Mouse (Mus musculus) intestine, embryonic 16.5 days (tissue): Measurements from ENCODE around the gene Ccdc107. TPM values are rescaled to one million over a fixed set of nuclear protein-coding genes. Genes with fewer than 3 reads are reported as not detected.
"Not testable (repeated sequence)": the region's sequence is repeated elsewhere in the genome, so short reads cannot be mapped to it uniquely, and the experiment has no call there.

Experiments used
- ATAC-seq: fragments of 200-750 bp; cut with Nextera tagmentation; 2 replicates; pipeline ENCODE4 v1.8.0; 2017; ENCODE audit warnings: moderate TSS enrichment, moderate library complexity
- H3K27ac ChIP-seq: fragments of 300-500 bp; sonication (generic); 2 replicates; pipeline ENCODE4 v1.5.1; 2014; ENCODE audit warnings: mild to moderate bottlenecking, low read length
- H3K27me3 ChIP-seq: fragments of 300-500 bp; sonication (generic); replicated peaks from 2 replicates; pipeline ENCODE4 v1.6.1; 2014; ENCODE audit warnings: low read length, control low read depth, mixed read lengths; ENCODE audit not compliant: control insufficient read depth, insufficient read depth
- H3K36me3 ChIP-seq: fragments of 300-500 bp; sonication (generic); 2 replicates; pipeline ENCODE4 v1.6.1; 2014; ENCODE audit warnings: low read length, control low read depth; ENCODE audit not compliant: control insufficient read depth, insufficient read depth
- H3K4me1 ChIP-seq: fragments of 300-500 bp; sonication (generic); 2 replicates; pipeline ENCODE4 v1.6.1; 2014; ENCODE audit warnings: low read length, control low read depth, mixed read lengths; ENCODE audit not compliant: control insufficient read depth, insufficient read depth
- H3K4me2 ChIP-seq: fragments of 300-500 bp; sonication (generic); 2 replicates; pipeline ENCODE4 v1.6.1; 2014; ENCODE audit warnings: low read depth, low read length, control low read depth
- H3K4me3 ChIP-seq: fragments of 300-500 bp; sonication (generic); 2 replicates; pipeline ENCODE4 v1.5.1; 2014; ENCODE audit warnings: mild to moderate bottlenecking, low read length
- H3K9ac ChIP-seq: fragments of 300-500 bp; sonication (generic); 2 replicates; pipeline ENCODE4 v1.6.1; 2014; ENCODE audit warnings: low read depth, low read length
- H3K9me3 ChIP-seq: fragments of 300-500 bp; sonication (generic); 2 replicates; pipeline ENCODE4 v1.6.1; 2016; ENCODE audit warnings: low read length, control low read depth; ENCODE audit not compliant: control insufficient read depth
- WGBS: fragments of 180-500 bp; shearing (Covaris S2); extraction: QIAGEN DNeasy Blood & Tissue Kit; methylation state at CpG from one replicate; pipeline ENCODE4 v1.1.7; 2014; 5-methylcytosine and 5-hydroxymethylcytosine counted together
- polyA plus RNA-seq: library from polyadenylated mRNA; unstranded; fragments of >200 nt; fragmentation: Nextera tagmentation; extraction: Ambion mirVana; gene quantifications from 2 replicates; pipeline ENCODE4 v1.2.1, GENCODE M21; 2015

The Ccdc107 gene
- polyA plus RNA-seq, 1 experiment from 2014 or later, result 102 TPM

GRCm38 (mm10) chr4:43480985-43481384 lies 11.7 kb upstream of the Ccdc107 start:
- H3K27me3 ChIP-seq, result no peaks in the 10 kb centered on the region
- no peaks in the 10 kb centered on the region for H3K9me3 ChIP-seq
- ATAC-seq, result peak; percentile 87
- H3K4me3 ChIP-seq, result no peak overlapping the region
- no peak overlapping the region for H3K9ac ChIP-seq
- H3K4me2 ChIP-seq, result no peak overlapping the region
- peak overlapping the region; percentile 50 for H3K27ac ChIP-seq
- 72% methylated on average over 5 of the region's 5 CpGs for WGBS
- H3K4me1 ChIP-seq, result 0 out of 2 replicates have a peak, but pooled peaks cover 5% of the 10 kb centered on the region
- no peaks in the 10 kb centered on the region for H3K36me3 ChIP-seq

GRCm38 (mm10) chr4:43481894-43482456 lies 10.7 kb upstream of the Ccdc107 start:
- H3K9me3 ChIP-seq, result no peaks in the 10 kb centered on the region
- ATAC-seq, result no peak
- no peaks in the 10 kb centered on the region for H3K36me3 ChIP-seq
- H3K4me3 ChIP-seq, result no peak overlapping the region
- 0 out of 2 replicates have a peak, but pooled peaks cover 5% of the 10 kb centered on the region for H3K4me1 ChIP-seq
- no peak overlapping the region for H3K4me2 ChIP-seq
- peak overlapping the region; percentile 31; the same call in 1 of the 2 replicates for H3K9ac ChIP-seq
- H3K27me3 ChIP-seq, result no peaks in the 10 kb centered on the region
- WGBS, result 65% methylated on average over 7 of the region's 7 CpGs
- no peak overlapping the region for H3K27ac ChIP-seq

GRCm38 (mm10) chr4:43482591-43482990 lies 10.1 kb upstream of the Ccdc107 start:
- Histone ChIP-seq H3K9me3 (no peaks in the 10 kb centered on the region), H3K27me3 (no peaks in the 10 kb centered on the region), H3K4me3 (no peak overlapping the region), H3K27ac (no peak overlapping the region), H3K36me3 (no peaks in the 10 kb centered on the region), H3K4me2 (no peak overlapping the region), H3K4me1 (0 out of 2 replicates have a peak, but pooled peaks cover 5% of the 10 kb centered on the region), H3K9ac (peak overlapping the region; percentile 31; the same call in 1 of the 2 replicates)
- no peak for ATAC-seq
- 66% methylated on average over 10 of the region's 10 CpGs for WGBS

- no peaks in the 10 kb centered on the region for H3K36me3 ChIP-seq
- H3K9ac ChIP-seq, result peak within 1 kb of the TSS; percentile 31; the same call in 1 of the 2 replicates
- H3K4me3 ChIP-seq, result no peak within 1 kb of the TSS
- 62% methylated on average over 12 of the region's 12 CpGs for WGBS
- H3K27me3 ChIP-seq, result no peaks in the 10 kb centered on the region
- no peak for ATAC-seq
- no peak within 1 kb of the TSS for H3K4me2 ChIP-seq
- 0 out of 2 replicates have a peak, but pooled peaks cover 5% of the 10 kb centered on the region for H3K4me1 ChIP-seq
- H3K9me3 ChIP-seq, result no peaks in the 10 kb centered on the region
- no peak within 1 kb of the TSS for H3K27ac ChIP-seq
These were observed 9.1 kb upstream of the Ccdc107 start, which contains the start of gene Sit1 for GRCm38 (mm10) chr4:43483535-43484091. TSS of gene Sit1 (minus strand) at chr4:43483734.

- H3K9ac ChIP-seq, H3K27me3 ChIP-seq, H3K27ac ChIP-seq, H3K4me3 ChIP-seq, H3K36me3 ChIP-seq, ATAC-seq, H3K4me2 ChIP-seq, H3K9me3 ChIP-seq: not testable (repeated sequence)
- 90% methylated on average over 5 of the region's 5 CpGs for WGBS
- H3K4me1 ChIP-seq, result peaks cover 10% of the 10 kb centered on the region; the same call in 1 of the 2 replicates
These were observed 7.0 kb upstream of the Ccdc107 start for GRCm38 (mm10) chr4:43485666-43486065.

- Histone ChIP-seq H3K36me3 (no peaks in the 10 kb centered on the region), H3K4me2 (no peak overlapping the region), H3K27me3 (no peaks in the 10 kb centered on the region), H3K4me3 (no peak overlapping the region), H3K9me3 (no peaks in the 10 kb centered on the region), H3K27ac (no peak overlapping the region), H3K9ac (no peak overlapping the region), H3K4me1 (peaks cover 9% of the 10 kb centered on the region)
- 94% methylated on average over 3 of the region's 3 CpGs for WGBS
- ATAC-seq, result no peak
These were observed 3.1 kb upstream of the Ccdc107 start for GRCm38 (mm10) chr4:43489611-43490010.

- H3K4me1 ChIP-seq, result peaks cover 9% of the 10 kb centered on the region
- no peaks in the 10 kb centered on the region for H3K9me3 ChIP-seq
- H3K27ac ChIP-seq, result no peak overlapping the region
- WGBS, result 65% methylated on average over 5 of the region's 5 CpGs
- H3K9ac ChIP-seq, result no peak overlapping the region
- no peak overlapping the region for H3K4me2 ChIP-seq
- peak; percentile 20; the same call in 1 of the 2 replicates for ATAC-seq
- H3K4me3 ChIP-seq, result no peak overlapping the region
- H3K27me3 ChIP-seq, result no peaks in the 10 kb centered on the region
- no peaks in the 10 kb centered on the region for H3K36me3 ChIP-seq
These were observed 1.9 kb upstream of the Ccdc107 start for GRCm38 (mm10) chr4:43490801-43491200.

GRCm38 (mm10) chr4:43492101-43492820 lies 439 bp upstream of the Ccdc107 start:
- no peaks in the 10 kb centered on the region for H3K27me3 ChIP-seq
- H3K4me3 ChIP-seq, result no peak overlapping the region; the same call in 1 of the 2 replicates
- H3K27ac ChIP-seq, result peak overlapping the region; percentile 60; the same call in 1 of the 2 replicates
- no peak for ATAC-seq
- no peak overlapping the region for H3K9ac ChIP-seq
- H3K4me2 ChIP-seq, result peak overlapping the region; percentile 42
- H3K36me3 ChIP-seq, result peaks cover 4% of the 10 kb centered on the region; the same call in 1 of the 2 replicates
- peaks cover 9% of the 10 kb centered on the region for H3K4me1 ChIP-seq
- 47% methylated on average over 12 of the region's 12 CpGs for WGBS
- no peaks in the 10 kb centered on the region for H3K9me3 ChIP-seq

- ATAC-seq, result peak; percentile 85
- Histone ChIP-seq H3K4me2 (peak overlapping the region; percentile 53), H3K27me3 (no peaks in the 10 kb centered on the region), H3K27ac (peak overlapping the region; percentile 89), H3K36me3 (peaks cover 4% of the 10 kb centered on the region; the same call in 1 of the 2 replicates), H3K9ac (peak overlapping the region; percentile 77), H3K9me3 (no peaks in the 10 kb centered on the region), H3K4me1 (peaks cover 18% of the 10 kb centered on the region), H3K4me3 (peak overlapping the region; percentile 84)
- WGBS, result 0% methylated on average over 47 of the region's 47 CpGs
These were observed 616 bp downstream of the Ccdc107 start for GRCm38 (mm10) chr4:43493186-43493845.
